Mouse (Mus musculus) testis, adult 2 months (tissue): Measurements from ENCODE around the gene Entpd7. TPM values are rescaled to one million over a fixed set of nuclear protein-coding genes. Genes with fewer than 3 reads are reported as not detected.

ENCODE experiments used
- H3K27ac ChIP-seq: fragments of 200-500 bp; 2 replicates; pipeline ENCODE4 v1.5.1; 2012; ENCODE audit warnings: low read depth, low read length; ENCODE audit not compliant: control insufficient read depth, insufficient read depth
- H3K27me3 ChIP-seq: fragments of 200-500 bp; 2 replicates; pipeline ENCODE4 v1.6.1; 2012; ENCODE audit warnings: mild to moderate bottlenecking, low read length, moderate library complexity; ENCODE audit not compliant: control insufficient read depth, insufficient read depth
- H3K36me3 ChIP-seq: fragments of 200-500 bp; 2 replicates; pipeline ENCODE4 v1.6.1; 2012; ENCODE audit warnings: mild to moderate bottlenecking, low read length; ENCODE audit not compliant: control insufficient read depth, insufficient read depth
- H3K4me1 ChIP-seq: fragments of 200-500 bp; 2 replicates; pipeline ENCODE4 v1.6.1; 2012; ENCODE audit warnings: low read length; ENCODE audit not compliant: control insufficient read depth, insufficient read depth
- H3K4me3 ChIP-seq: fragments of 200-500 bp; 2 replicates; pipeline ENCODE4 v1.5.1; 2012; ENCODE audit warnings: low read depth, mild to moderate bottlenecking, low read length, moderate library complexity, mixed read lengths; ENCODE audit not compliant: control insufficient read depth
- CTCF ChIP-seq: fragments of 200-500 bp; IDR thresholded peaks from 2 replicates; pipeline ENCODE4 v1.5.1; 2012; ENCODE audit warnings: low read depth, mild to moderate bottlenecking, inconsistent platforms, low read length, moderate library complexity; ENCODE audit not compliant: control insufficient read depth, insufficient read depth, insufficient replicate concordance
- POLR2A ChIP-seq: fragments of 200-500 bp; IDR thresholded peaks from 2 replicates; pipeline ENCODE4 v1.6.1; 2012; ENCODE audit warnings: low read depth, mild to moderate bottlenecking, inconsistent platforms, low read length, moderate library complexity; ENCODE audit not compliant: control insufficient read depth
- polyA plus RNA-seq: library from polyadenylated mRNA; depleted of rRNA; stranded (reverse); fragments of >200 nt; gene quantifications from 2 replicates; pipeline ENCODE4 v1.2.3, GENCODE M21; 2012

The Entpd7 gene
- polyA plus RNA-seq, 1 experiment: 1.5 TPM

GRCm38 (mm10) chr19:43665441-43666048 is 23.9 kb upstream of the Entpd7 start:
- H3K27me3 ChIP-seq: no peaks in the 10 kb centered on the region
- H3K36me3 ChIP-seq: no peaks in the 10 kb centered on the region; the same call in 1 of the 2 replicates
- H3K4me3 ChIP-seq: no peak overlapping the region
- H3K27ac ChIP-seq: no peak overlapping the region
- peaks cover 3% of the 10 kb centered on the region; the same call in 1 of the 2 replicates for H3K4me1 ChIP-seq
- TF ChIP-seq CTCF: peak; percentile 39; the same call in 1 of the 2 replicates
- no peak for TF ChIP-seq POLR2A

DNA sequence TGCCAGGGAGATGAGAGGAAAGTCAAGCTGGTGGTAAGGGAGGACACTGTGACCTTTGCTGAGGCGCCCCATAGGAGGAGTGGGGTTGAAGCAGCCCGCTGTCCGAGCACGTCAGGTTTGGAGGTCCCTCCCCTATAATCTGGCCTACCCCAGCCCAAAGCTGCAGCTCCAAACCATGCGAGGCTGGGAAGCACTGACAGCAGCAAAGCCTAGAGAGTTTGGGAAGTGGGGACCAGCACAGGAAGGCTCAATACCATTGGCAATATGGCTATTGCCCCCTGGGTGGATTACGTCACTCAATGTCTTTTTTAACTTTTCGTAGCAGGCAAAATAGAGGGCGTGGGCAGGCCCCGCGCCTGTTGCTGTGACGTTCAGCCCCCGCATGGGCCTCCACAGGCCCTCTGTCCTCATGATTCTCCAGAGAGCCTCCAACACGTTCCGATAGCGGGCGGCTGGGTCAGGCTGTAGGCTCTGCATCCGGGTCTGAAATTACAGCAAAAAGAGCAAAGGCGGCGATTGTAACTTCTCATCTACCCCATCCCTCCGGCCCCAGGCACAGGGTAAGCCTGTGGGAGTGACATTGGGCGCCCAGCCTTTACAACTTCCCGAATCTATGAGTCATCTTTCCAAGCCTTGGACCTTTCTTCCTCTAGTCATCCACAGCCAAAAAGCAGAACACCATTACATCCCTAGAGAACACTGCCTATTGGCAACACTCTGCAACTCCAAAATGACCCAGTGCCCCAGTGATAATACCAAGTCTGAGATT is 22.6 kb upstream of the Entpd7 start:
- H3K4me3 ChIP-seq: no peak overlapping the region
- no peak overlapping the region for H3K27ac ChIP-seq
- H3K36me3 ChIP-seq: no peaks in the 10 kb centered on the region; the same call in 1 of the 2 replicates
- no peaks in the 10 kb centered on the region for H3K27me3 ChIP-seq
- TF ChIP-seq CTCF: no peak
- no peak for TF ChIP-seq POLR2A
- peaks cover 6% of the 10 kb centered on the region; the same call in 1 of the 2 replicates for H3K4me1 ChIP-seq

GRCm38 (mm10) chr19:43667430-43667809 is 22.1 kb upstream of the Entpd7 start:
- Histone ChIP-seq H3K36me3 (no peaks in the 10 kb centered on the region; the same call in 1 of the 2 replicates), H3K4me3 (no peak overlapping the region), H3K27me3 (no peaks in the 10 kb centered on the region), H3K27ac (no peak overlapping the region), H3K4me1 (peaks cover 6% of the 10 kb centered on the region; the same call in 1 of the 2 replicates)
- no peak for TF ChIP-seq POLR2A
- no peak for TF ChIP-seq CTCF

DNA sequence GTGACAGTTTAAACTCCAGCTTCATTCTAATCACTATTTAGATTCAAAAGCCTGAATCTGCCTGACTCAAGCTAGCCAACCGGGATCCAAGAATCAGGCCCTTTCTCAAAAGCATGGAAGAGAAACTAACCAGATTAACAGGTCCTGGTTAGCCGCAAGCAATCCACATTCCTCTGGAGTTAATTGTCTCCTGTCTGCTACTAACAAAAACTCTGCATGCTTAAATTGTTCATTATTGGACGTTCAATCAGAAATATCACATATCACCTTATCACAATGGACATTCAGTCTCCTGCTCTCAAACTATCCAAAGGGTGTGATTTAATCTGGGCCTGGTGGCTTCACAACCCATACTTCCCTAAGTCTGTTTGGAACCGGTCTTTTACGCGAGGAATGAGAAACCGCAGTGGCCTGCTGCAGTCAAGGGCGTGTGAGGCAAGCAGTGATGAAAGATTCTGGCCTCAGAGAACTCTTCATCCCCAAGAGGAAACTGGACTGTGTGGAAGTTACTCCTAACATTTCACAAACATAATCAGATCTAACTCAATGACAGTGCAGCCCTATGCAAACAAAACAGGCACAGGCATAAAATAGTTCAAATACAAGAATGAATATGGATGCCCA is 20.2 kb upstream of the Entpd7 start:
- Histone ChIP-seq H3K4me1 (peaks cover 14% of the 10 kb centered on the region), H3K27ac (no peak overlapping the region)
- no peak for TF ChIP-seq CTCF
- TF ChIP-seq POLR2A: no peak

DNA sequence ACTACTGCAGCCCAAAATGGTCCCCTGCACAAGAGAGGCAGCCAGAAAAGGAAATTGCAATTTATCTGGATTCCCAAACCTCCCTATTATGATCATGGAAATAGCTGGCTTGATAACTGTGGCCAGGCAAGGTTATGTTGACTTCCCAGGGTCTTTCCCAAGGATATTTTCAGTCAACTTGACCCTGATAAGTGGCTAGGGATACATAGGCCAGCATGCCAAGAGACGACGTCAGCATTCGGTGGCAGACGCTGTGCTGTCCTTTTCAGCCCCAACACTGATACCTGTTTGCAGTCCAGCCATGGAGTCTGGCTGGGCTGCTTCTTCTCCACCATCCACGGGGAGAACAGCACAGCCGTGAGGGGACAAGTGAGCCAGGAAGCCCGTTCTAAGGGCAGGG is 18.4 kb upstream of the Entpd7 start:
- no peaks in the 10 kb centered on the region for H3K27me3 ChIP-seq
- TF ChIP-seq CTCF (no peak), POLR2A (no peak)
- 0 out of 2 replicates have a peak overlapping the region, but pooled peaks have one; percentile 21 for H3K27ac ChIP-seq
- H3K4me1 ChIP-seq: peaks cover 17% of the 10 kb centered on the region
- no peaks in the 10 kb centered on the region for H3K36me3 ChIP-seq
- H3K4me3 ChIP-seq: no peak overlapping the region

More for the DNA sequence above, 20.2 kb upstream of the Entpd7 start:
- Histone ChIP-seq H3K36me3 (no peaks in the 10 kb centered on the region), H3K27me3 (no peaks in the 10 kb centered on the region), H3K4me3 (no peak overlapping the region)

DNA sequence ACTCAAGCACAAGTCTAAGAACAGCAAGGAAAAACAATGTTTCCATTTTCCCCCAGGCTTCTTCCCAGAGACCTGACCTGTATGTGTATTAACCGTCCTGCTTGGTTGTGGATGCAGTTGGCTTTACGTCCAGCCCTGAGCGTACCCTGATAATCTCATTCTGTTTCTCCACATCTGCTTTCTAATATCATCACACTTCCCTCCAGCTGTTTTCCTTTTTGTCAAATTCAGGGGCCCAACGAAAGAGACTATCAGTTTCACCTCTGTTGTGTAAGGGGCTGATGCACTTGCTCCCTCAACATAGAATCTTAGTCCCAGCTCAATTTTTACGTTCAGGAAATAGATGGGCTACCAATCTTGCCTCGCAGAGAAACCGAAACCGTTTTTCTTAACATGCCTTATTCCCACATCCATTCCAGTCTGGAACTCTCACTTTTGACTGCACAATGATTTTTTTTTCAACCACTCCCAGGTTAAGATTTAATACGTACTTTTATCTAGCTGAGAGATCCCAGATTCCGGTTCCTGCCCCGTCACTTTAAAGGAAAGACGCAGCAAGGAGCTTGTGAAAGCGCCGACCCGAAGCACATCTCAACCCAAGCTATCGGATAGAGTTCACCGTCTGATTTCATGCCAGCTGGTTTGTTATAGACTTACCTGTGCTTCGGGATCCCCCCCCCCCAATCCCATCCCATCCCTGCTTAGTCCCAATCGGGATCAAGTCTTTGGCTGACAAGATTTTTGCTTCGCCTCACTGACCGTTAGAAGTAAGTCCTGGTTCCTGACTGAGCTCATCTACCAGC is 15.8 kb upstream of the Entpd7 start:
- H3K4me3 ChIP-seq: peak overlapping the region; percentile 86
- no peaks in the 10 kb centered on the region for H3K36me3 ChIP-seq
- peaks cover 17% of the 10 kb centered on the region for H3K4me1 ChIP-seq
- peak overlapping the region; percentile 68 for H3K27ac ChIP-seq
- TF ChIP-seq CTCF (no peak), POLR2A (no peak)
- H3K27me3 ChIP-seq: no peaks in the 10 kb centered on the region

DNA sequence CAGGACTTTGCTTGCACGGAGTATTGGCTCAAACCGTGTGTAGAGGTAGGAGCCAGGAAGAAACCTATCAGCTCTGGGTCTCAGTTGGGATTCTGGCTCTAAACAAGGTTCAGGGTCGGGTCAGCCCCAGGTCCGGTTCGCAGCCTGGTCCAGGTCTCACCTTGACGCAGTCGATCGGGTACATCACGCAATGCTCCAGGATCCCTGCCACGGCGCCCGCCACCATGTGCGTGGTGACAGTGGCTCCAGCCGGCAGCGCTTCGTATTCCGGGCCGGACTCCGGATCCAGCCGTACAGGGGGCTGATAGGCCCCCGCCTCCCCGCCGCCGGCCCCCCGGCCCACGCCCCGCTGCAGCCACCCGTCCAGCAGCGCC is 15.2 kb upstream of the Entpd7 start:
- H3K27me3 ChIP-seq: no peaks in the 10 kb centered on the region
- H3K4me3 ChIP-seq: peak overlapping the region; percentile 86
- peak overlapping the region; percentile 68 for H3K27ac ChIP-seq
- H3K36me3 ChIP-seq: no peaks in the 10 kb centered on the region
- H3K4me1 ChIP-seq: peaks cover 17% of the 10 kb centered on the region
- no peak for TF ChIP-seq POLR2A
- no peak for TF ChIP-seq CTCF
